Mouse (Mus musculus): ENCODE measurements around the gene Pcgf2.

Gene Pcgf2

GRCm38 (mm10) chr11:97670234-97671176, 29.8 kb downstream of the Pcgf2 start:
- peaks cover 100% of the 10 kb centered on the region for H3K4me1 ChIP-seq (replicated peaks; ENCODE audit: low read depth, low read length)
- peak overlapping the region; percentile 90 for H3K4me3 ChIP-seq (replicated peaks; ENCODE audit: low read length)
- peaks cover 100% of the 10 kb centered on the region for H3K36me3 ChIP-seq (ENCODE audit: insufficient read depth, low read length)
- H3K9me3 ChIP-seq (ENCODE audit: low read length) = no peaks in the 10 kb centered on the region
- H3K27me3 ChIP-seq (ENCODE audit: insufficient read depth, low read length) = no peaks in the 10 kb centered on the region
- TF ChIP-seq NANOG (IDR thresholded peaks at IDR 0.05; ENCODE audit: borderline replicate concordance, low read length) (no peak), CTCF (conservative IDR thresholded peaks at IDR 0.05; ENCODE audit: low read length) (no peak), POU5F1 (IDR thresholded peaks at IDR 0.05; ENCODE audit: borderline replicate concordance, low read length) (no peak)

GRCm38 (mm10) chr11:97669829-97670228, 30.5 kb downstream of the Pcgf2 start:
- Histone ChIP-seq H3K4me1 (replicated peaks; ENCODE audit: low read depth, low read length) (peaks cover 100% of the 10 kb centered on the region), H3K4me3 (replicated peaks; ENCODE audit: low read length) (peak overlapping the region; percentile 90), H3K36me3 (ENCODE audit: insufficient read depth, low read length) (peaks cover 99% of the 10 kb centered on the region), H3K9me3 (ENCODE audit: low read length) (no peaks in the 10 kb centered on the region), H3K27me3 (ENCODE audit: insufficient read depth, low read length) (no peaks in the 10 kb centered on the region)
- TF ChIP-seq NANOG (IDR thresholded peaks at IDR 0.05; ENCODE audit: borderline replicate concordance, low read length) = no peak

GRCm38 (mm10) chr11:97669268-97669667, 31.0 kb downstream of the Pcgf2 start:
- TF ChIP-seq POU5F1 (IDR thresholded peaks at IDR 0.05; ENCODE audit: borderline replicate concordance, low read length) (no peak), NANOG (IDR thresholded peaks at IDR 0.05; ENCODE audit: borderline replicate concordance, low read length) (no peak), CTCF (conservative IDR thresholded peaks at IDR 0.05; ENCODE audit: low read length) (no peak)
- peaks cover 93% of the 10 kb centered on the region for H3K36me3 ChIP-seq (ENCODE audit: insufficient read depth, low read length)
- H3K9me3 ChIP-seq (ENCODE audit: low read length) = no peaks in the 10 kb centered on the region
- no peaks in the 10 kb centered on the region for H3K27me3 ChIP-seq (ENCODE audit: insufficient read depth, low read length)
- H3K4me1 ChIP-seq (replicated peaks; ENCODE audit: low read depth, low read length) = peaks cover 96% of the 10 kb centered on the region
- peak overlapping the region; percentile 90 for H3K4me3 ChIP-seq (replicated peaks; ENCODE audit: low read length)

GRCm38 (mm10) chr11:97668160-97668559, 32.1 kb downstream of the Pcgf2 start:
- Histone ChIP-seq H3K36me3 (ENCODE audit: insufficient read depth, low read length) (peaks cover 82% of the 10 kb centered on the region), H3K4me3 (replicated peaks; ENCODE audit: low read length) (peak overlapping the region; percentile 90), H3K4me1 (replicated peaks; ENCODE audit: low read depth, low read length) (peaks cover 85% of the 10 kb centered on the region), H3K9me3 (ENCODE audit: low read length) (no peaks in the 10 kb centered on the region), H3K27me3 (ENCODE audit: insufficient read depth, low read length) (no peaks in the 10 kb centered on the region)
- TF ChIP-seq NANOG (IDR thresholded peaks at IDR 0.05; ENCODE audit: borderline replicate concordance, low read length) = no peak
- TF ChIP-seq POU5F1 (IDR thresholded peaks at IDR 0.05; ENCODE audit: borderline replicate concordance, low read length) = no peak
- TF ChIP-seq CTCF (conservative IDR thresholded peaks at IDR 0.05; ENCODE audit: low read length) = no peak

DNA sequence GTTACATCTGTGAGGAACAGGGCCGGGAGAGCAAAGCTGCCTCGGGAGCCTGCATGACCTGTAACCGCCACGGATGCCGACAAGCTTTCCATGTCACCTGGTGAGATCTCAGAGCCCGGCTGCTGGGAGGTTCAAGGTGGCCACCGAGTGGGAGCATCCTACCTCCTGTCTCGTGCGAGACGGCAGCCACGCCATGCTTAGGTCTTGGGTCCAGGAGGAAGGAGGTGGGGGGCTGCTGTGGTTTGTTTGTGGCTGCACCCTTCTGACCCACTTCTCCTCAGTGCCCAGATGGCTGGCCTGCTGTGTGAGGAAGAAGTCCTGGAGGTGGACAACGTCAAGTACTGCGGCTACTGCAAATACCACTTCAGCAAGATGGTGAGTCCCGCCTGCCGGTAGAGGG, 33.5 kb downstream of the Pcgf2 start:
- no peak for TF ChIP-seq NANOG (IDR thresholded peaks at IDR 0.05; ENCODE audit: borderline replicate concordance, low read length)
- TF ChIP-seq POU5F1 (IDR thresholded peaks at IDR 0.05; ENCODE audit: borderline replicate concordance, low read length) = no peak
- TF ChIP-seq CTCF (conservative IDR thresholded peaks at IDR 0.05; ENCODE audit: low read length) = no peak
- H3K4me1 ChIP-seq (replicated peaks; ENCODE audit: low read depth, low read length) = peaks cover 71% of the 10 kb centered on the region
- H3K4me3 ChIP-seq (replicated peaks; ENCODE audit: low read length) = peak overlapping the region; percentile 90
- H3K9me3 ChIP-seq (ENCODE audit: low read length) = no peaks in the 10 kb centered on the region
- H3K36me3 ChIP-seq (ENCODE audit: insufficient read depth, low read length) = peaks cover 69% of the 10 kb centered on the region
- no peaks in the 10 kb centered on the region for H3K27me3 ChIP-seq (ENCODE audit: insufficient read depth, low read length)

DNA sequence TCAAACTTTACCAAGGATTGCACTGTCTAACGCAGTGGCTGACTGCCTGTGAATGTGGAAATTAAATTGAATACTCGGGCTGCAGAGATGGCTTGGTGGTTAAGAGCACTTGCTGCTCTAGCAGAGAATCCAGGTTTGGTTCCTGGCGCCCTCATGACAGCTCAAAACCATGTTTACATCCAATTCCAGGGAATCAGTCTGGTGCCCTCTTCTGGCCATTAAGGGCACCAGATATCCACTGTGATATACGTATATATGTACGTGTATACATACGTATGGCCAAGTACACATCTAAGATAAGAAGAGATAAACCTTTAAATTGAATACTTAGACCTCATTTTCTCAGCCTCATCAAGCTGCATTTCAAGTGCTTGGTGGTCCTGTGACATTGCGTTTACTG, 34.1 kb downstream of the Pcgf2 start:
- Histone ChIP-seq H3K36me3 (ENCODE audit: insufficient read depth, low read length) (peaks cover 63% of the 10 kb centered on the region), H3K9me3 (ENCODE audit: low read length) (no peaks in the 10 kb centered on the region), H3K27me3 (ENCODE audit: insufficient read depth, low read length) (no peaks in the 10 kb centered on the region), H3K4me1 (replicated peaks; ENCODE audit: low read depth, low read length) (peaks cover 68% of the 10 kb centered on the region), H3K4me3 (replicated peaks; ENCODE audit: low read length) (peak overlapping the region; percentile 90)
- TF ChIP-seq NANOG (IDR thresholded peaks at IDR 0.05; ENCODE audit: borderline replicate concordance, low read length) (no peak), CTCF (conservative IDR thresholded peaks at IDR 0.05; ENCODE audit: low read length) (peak; percentile 78)

DNA sequence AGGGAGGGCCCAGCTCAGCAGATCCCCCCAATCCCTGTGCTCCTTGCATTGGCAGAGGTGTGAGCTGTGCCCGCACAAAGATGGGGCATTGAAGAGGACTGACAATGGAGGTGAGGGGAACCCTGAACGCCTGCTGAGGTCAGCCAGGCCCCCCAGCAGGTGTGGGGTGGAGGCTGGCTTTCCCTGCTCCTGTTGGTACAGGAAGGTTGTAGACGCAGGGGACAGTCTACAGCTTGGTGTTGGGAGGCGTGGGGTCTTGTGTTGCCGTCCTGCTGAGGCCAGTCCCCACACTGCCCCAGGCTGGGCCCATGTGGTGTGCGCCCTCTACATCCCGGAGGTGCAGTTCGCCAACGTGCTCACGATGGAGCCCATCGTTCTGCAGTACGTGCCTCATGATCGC, 34.9 kb downstream of the Pcgf2 start:
- no peak for TF ChIP-seq NANOG (IDR thresholded peaks at IDR 0.05; ENCODE audit: borderline replicate concordance, low read length)
- TF ChIP-seq CTCF (conservative IDR thresholded peaks at IDR 0.05; ENCODE audit: low read length) = no peak
- TF ChIP-seq POU5F1 (IDR thresholded peaks at IDR 0.05; ENCODE audit: borderline replicate concordance, low read length) = no peak
- H3K4me3 ChIP-seq (replicated peaks; ENCODE audit: low read length) = peak overlapping the region; percentile 90

DNA sequence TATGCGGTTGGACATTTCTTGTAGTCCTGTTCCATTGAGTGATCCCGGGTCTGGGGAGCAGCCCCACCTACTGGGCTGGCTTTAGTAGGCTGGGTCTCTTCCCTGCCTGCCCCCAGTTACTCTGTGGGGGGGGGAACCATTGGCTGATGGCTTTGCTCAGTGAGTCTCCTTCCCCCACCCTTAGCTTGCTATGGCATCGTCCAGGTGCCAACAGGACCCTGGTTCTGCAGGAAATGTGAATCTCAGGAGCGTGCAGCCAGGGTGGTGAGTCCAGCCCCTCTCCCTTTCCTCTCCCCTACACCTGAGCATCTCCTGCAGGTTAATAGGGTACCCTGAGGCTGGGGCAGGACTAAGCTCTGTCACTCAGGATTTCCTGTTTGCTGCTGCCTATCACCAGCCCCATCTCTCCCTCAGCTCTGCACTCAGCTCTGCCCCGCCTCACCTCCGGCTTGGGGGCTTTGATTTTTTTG, 35.5 kb downstream of the Pcgf2 start:
- TF ChIP-seq CTCF (conservative IDR thresholded peaks at IDR 0.05; ENCODE audit: low read length) = peak; percentile 13
- TF ChIP-seq NANOG (IDR thresholded peaks at IDR 0.05; ENCODE audit: borderline replicate concordance, low read length) = no peak
- Histone ChIP-seq H3K27me3 (ENCODE audit: insufficient read depth, low read length) (no peaks in the 10 kb centered on the region), H3K4me1 (replicated peaks; ENCODE audit: low read depth, low read length) (peaks cover 62% of the 10 kb centered on the region), H3K36me3 (ENCODE audit: insufficient read depth, low read length) (peaks cover 49% of the 10 kb centered on the region), H3K9me3 (ENCODE audit: low read length) (no peaks in the 10 kb centered on the region), H3K4me3 (replicated peaks; ENCODE audit: low read length) (peak overlapping the region; percentile 90)

More for the DNA sequence above, 34.9 kb downstream of the Pcgf2 start:
- Histone ChIP-seq H3K9me3 (ENCODE audit: low read length) (no peaks in the 10 kb centered on the region), H3K4me1 (replicated peaks; ENCODE audit: low read depth, low read length) (peaks cover 68% of the 10 kb centered on the region), H3K36me3 (ENCODE audit: insufficient read depth, low read length) (peaks cover 55% of the 10 kb centered on the region), H3K27me3 (ENCODE audit: insufficient read depth, low read length) (no peaks in the 10 kb centered on the region)

- Histone ChIP-seq H3K36me3 (ENCODE audit: insufficient read depth, low read length) (peaks cover 44% of the 10 kb centered on the region), H3K9me3 (ENCODE audit: low read length) (no peaks in the 10 kb centered on the region), H3K4me3 (replicated peaks; ENCODE audit: low read length) (peak overlapping the region; percentile 90), H3K27me3 (ENCODE audit: insufficient read depth, low read length) (no peaks in the 10 kb centered on the region), H3K4me1 (replicated peaks; ENCODE audit: low read depth, low read length) (peaks cover 60% of the 10 kb centered on the region)
- TF ChIP-seq POU5F1 (IDR thresholded peaks at IDR 0.05; ENCODE audit: borderline replicate concordance, low read length) (no peak), CTCF (conservative IDR thresholded peaks at IDR 0.05; ENCODE audit: low read length) (no peak), NANOG (IDR thresholded peaks at IDR 0.05; ENCODE audit: borderline replicate concordance, low read length) (no peak)
Observed at GRCm38 (mm10) chr11:97664339-97664665, 36.0 kb downstream of the Pcgf2 start.
